Mouse (Mus musculus): ENCODE data around the gene Znrd1.

GRCm38 (mm10) chr17:36972791-36973190 is 14.4 kb upstream of the Znrd1 start:
- no peak for TF ChIP-seq CTCF (IDR thresholded peaks at IDR 0.05; ENCODE audit: insufficient read depth, low read depth, low read length)
- no peak for TF ChIP-seq POLR2A (IDR thresholded peaks at IDR 0.05; ENCODE audit: insufficient read depth, low read depth, low read length)
